Mouse (Mus musculus): ENCODE data around the gene Dpp4. TPM values are rescaled to one million over a fixed set of nuclear protein-coding genes. Genes with fewer than 3 reads are reported as not detected.

Gene Dpp4
- polyA plus RNA-seq, 1 experiment = 24.1 TPM

DNA sequence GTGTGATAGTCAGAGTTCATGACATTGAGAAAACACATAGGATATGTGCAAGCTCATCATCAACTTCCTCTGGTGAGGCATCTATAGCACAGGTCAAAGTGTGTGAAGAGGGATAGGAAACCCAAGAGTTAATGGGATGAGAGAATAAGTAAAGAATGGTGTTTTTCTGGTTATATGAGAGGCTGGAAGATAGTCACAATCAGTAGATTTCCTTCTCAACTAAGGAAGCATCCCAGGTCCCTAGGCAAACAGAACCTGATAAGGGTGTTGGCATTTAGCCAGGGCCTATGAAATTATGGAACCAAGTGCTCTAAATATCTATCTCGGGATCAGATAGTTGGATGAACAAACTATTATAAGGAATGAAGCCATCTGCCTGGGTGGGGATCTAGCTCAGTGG is 15.2 kb downstream of the Dpp4 start:
- no peak for TF ChIP-seq POLR2A (IDR thresholded peaks at IDR 0.05; ENCODE audit: borderline replicate concordance, extremely low read depth, low read depth, low read length)
- no peak for TF ChIP-seq CTCF (IDR thresholded peaks at IDR 0.05; ENCODE audit: insufficient read depth, low read length)
- Histone ChIP-seq H3K4me3 (replicated peaks; ENCODE audit: extremely low read depth, low read depth, low read length) (no peak overlapping the region), H3K4me1 (ENCODE audit: control insufficient read depth, insufficient read depth, low read length) (peaks cover 13% of the 10 kb centered on the region)
- WGBS = 44% methylated on average over 1 of the region's 1 CpGs
- DNase-seq = no peak

GRCm38 (mm10) chr2:62394800-62395199 is 17.2 kb downstream of the Dpp4 start:
- peaks cover 15% of the 10 kb centered on the region for H3K4me1 ChIP-seq (ENCODE audit: control insufficient read depth, insufficient read depth, low read length)
- WGBS = 81% methylated on average over 3 of the region's 3 CpGs
- H3K4me3 ChIP-seq (replicated peaks; ENCODE audit: extremely low read depth, low read depth, low read length) = no peak overlapping the region
- DNase-seq = no peak
- TF ChIP-seq CTCF (IDR thresholded peaks at IDR 0.05; ENCODE audit: insufficient read depth, low read length) (no peak), POLR2A (IDR thresholded peaks at IDR 0.05; ENCODE audit: borderline replicate concordance, extremely low read depth, low read depth, low read length) (no peak)

GRCm38 (mm10) chr2:62392098-62392497 is 19.9 kb downstream of the Dpp4 start:
- no peak overlapping the region for H3K4me3 ChIP-seq (replicated peaks; ENCODE audit: extremely low read depth, low read depth, low read length)
- WGBS = 44% methylated on average over 3 of the region's 3 CpGs
- DNase-seq = no peak
- peaks cover 10% of the 10 kb centered on the region for H3K4me1 ChIP-seq (ENCODE audit: control insufficient read depth, insufficient read depth, low read length)
- no peak for TF ChIP-seq POLR2A (IDR thresholded peaks at IDR 0.05; ENCODE audit: borderline replicate concordance, extremely low read depth, low read depth, low read length)
- TF ChIP-seq CTCF (IDR thresholded peaks at IDR 0.05; ENCODE audit: insufficient read depth, low read length) = no peak

GRCm38 (mm10) chr2:62390961-62391461 is 21.0 kb downstream of the Dpp4 start:
- WGBS = 57% methylated on average over 12 of the region's 12 CpGs
- TF ChIP-seq CTCF (IDR thresholded peaks at IDR 0.05; ENCODE audit: insufficient read depth, low read length) (no peak), POLR2A (IDR thresholded peaks at IDR 0.05; ENCODE audit: borderline replicate concordance, extremely low read depth, low read depth, low read length) (no peak)
- DNase-seq = no peak
- H3K4me1 ChIP-seq (ENCODE audit: control insufficient read depth, insufficient read depth, low read length) = peaks cover 7% of the 10 kb centered on the region
- no peak overlapping the region for H3K4me3 ChIP-seq (replicated peaks; ENCODE audit: extremely low read depth, low read depth, low read length)

- DNase-seq = no peak
- Histone ChIP-seq H3K4me3 (replicated peaks; ENCODE audit: extremely low read depth, low read depth, low read length) (no peak overlapping the region), H3K4me1 (ENCODE audit: control insufficient read depth, insufficient read depth, low read length) (peaks cover 7% of the 10 kb centered on the region)
- TF ChIP-seq CTCF (IDR thresholded peaks at IDR 0.05; ENCODE audit: insufficient read depth, low read length) (no peak), POLR2A (IDR thresholded peaks at IDR 0.05; ENCODE audit: borderline replicate concordance, extremely low read depth, low read depth, low read length) (no peak)
- 48% methylated on average over 3 of the region's 3 CpGs for WGBS
Observed at GRCm38 (mm10) chr2:62390305-62390704, 21.7 kb downstream of the Dpp4 start.

DNA sequence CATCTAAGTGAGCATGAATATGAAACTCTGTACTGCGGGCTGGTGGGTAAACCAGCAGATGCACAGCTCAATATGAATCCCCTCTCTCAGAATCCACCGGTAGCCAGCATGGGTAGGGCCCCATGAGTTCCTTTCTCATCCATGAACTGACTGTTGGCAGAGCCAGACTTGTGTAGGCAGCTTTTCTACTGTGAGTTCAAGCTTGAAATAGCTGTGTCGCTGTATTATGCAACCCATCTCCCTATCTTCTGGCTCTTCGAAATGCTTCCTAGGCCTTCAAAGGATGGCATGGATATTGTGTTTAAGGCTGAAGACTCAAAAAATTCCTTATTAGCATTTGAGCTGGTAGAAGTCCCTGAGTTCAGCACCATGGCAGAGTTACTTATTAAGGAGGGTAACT is 23.2 kb downstream of the Dpp4 start:
- TF ChIP-seq POLR2A (IDR thresholded peaks at IDR 0.05; ENCODE audit: borderline replicate concordance, extremely low read depth, low read depth, low read length) = no peak
- TF ChIP-seq CTCF (IDR thresholded peaks at IDR 0.05; ENCODE audit: insufficient read depth, low read length) = no peak
- H3K4me1 ChIP-seq (ENCODE audit: control insufficient read depth, insufficient read depth, low read length) = peaks cover 7% of the 10 kb centered on the region
- H3K4me3 ChIP-seq (replicated peaks; ENCODE audit: extremely low read depth, low read depth, low read length) = no peak overlapping the region
- 86% methylated on average over 4 of the region's 4 CpGs for WGBS
- no peak for DNase-seq

DNA sequence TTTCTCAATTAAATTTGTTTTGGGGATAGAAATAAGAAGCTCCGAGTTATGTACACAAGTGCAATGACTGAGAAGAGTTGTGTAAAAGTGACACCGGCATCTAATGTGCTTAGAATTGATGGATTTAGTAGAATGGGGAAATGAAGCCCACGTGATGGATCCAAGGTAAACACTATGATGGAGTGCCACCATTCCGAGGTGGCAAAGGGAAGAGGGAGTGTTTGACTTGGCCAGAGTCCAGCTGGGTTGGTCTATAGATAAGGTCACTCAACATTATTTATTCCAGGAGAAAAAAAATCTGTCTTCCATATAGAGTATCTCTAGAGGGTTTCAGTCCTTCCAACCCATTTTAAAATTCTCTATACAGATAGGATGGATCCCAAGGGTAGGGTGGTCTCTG is 28.8 kb downstream of the Dpp4 start:
- Histone ChIP-seq H3K4me3 (replicated peaks; ENCODE audit: extremely low read depth, low read depth, low read length) (no peak overlapping the region), H3K4me1 (ENCODE audit: control insufficient read depth, insufficient read depth, low read length) (no peaks in the 10 kb centered on the region; the same call in none of the 2 replicates)
- 28% methylated on average over 4 of the region's 4 CpGs for WGBS
- TF ChIP-seq CTCF (IDR thresholded peaks at IDR 0.05; ENCODE audit: insufficient read depth, low read length) (no peak), POLR2A (IDR thresholded peaks at IDR 0.05; ENCODE audit: borderline replicate concordance, extremely low read depth, low read depth, low read length) (no peak)
- peak; percentile 38 for DNase-seq

DNA sequence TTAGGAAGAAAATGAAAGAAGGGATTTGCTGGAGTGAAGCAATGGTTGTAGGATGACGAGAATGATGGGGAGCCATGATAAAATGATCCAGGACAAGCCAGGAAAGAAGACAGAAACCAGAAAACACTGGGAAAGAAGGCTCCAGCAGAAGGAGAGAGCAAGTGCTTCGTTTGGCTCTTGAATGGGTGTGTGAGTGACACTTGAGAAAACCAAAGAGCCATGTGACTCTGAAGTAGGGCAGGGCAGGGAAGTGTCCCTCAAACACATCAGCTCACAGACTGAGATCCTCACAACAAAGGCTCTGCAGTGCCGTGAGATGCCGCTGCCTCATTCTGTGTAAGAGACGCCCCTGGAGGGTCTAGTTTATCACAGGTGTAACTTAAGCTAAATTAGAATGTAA is 29.6 kb downstream of the Dpp4 start:
- H3K4me3 ChIP-seq (replicated peaks; ENCODE audit: extremely low read depth, low read depth, low read length) = no peak overlapping the region
- DNase-seq = peak; percentile 34
- WGBS = 62% methylated on average over 5 of the region's 5 CpGs
- no peaks in the 10 kb centered on the region; the same call in none of the 2 replicates for H3K4me1 ChIP-seq (ENCODE audit: control insufficient read depth, insufficient read depth, low read length)
- TF ChIP-seq CTCF (IDR thresholded peaks at IDR 0.05; ENCODE audit: insufficient read depth, low read length) (no peak), POLR2A (IDR thresholded peaks at IDR 0.05; ENCODE audit: borderline replicate concordance, extremely low read depth, low read depth, low read length) (no peak)

GRCm38 (mm10) chr2:62381756-62382155 is 30.3 kb downstream of the Dpp4 start:
- no peak for DNase-seq
- 71% methylated on average over 6 of the region's 6 CpGs for WGBS
- Histone ChIP-seq H3K4me3 (replicated peaks; ENCODE audit: extremely low read depth, low read depth, low read length) (no peak overlapping the region), H3K4me1 (ENCODE audit: control insufficient read depth, insufficient read depth, low read length) (no peaks in the 10 kb centered on the region; the same call in none of the 2 replicates)
- TF ChIP-seq CTCF (IDR thresholded peaks at IDR 0.05; ENCODE audit: insufficient read depth, low read length) (no peak), POLR2A (IDR thresholded peaks at IDR 0.05; ENCODE audit: borderline replicate concordance, extremely low read depth, low read depth, low read length) (no peak)

GRCm38 (mm10) chr2:62373692-62374091 is 38.3 kb downstream of the Dpp4 start:
- 80% methylated on average over 11 of the region's 11 CpGs for WGBS

More at GRCm38 (mm10) chr2:62373692-62374091, 38.3 kb downstream of the Dpp4 start:
- H3K4me1 ChIP-seq (ENCODE audit: control insufficient read depth, insufficient read depth, low read length) = no peaks in the 10 kb centered on the region
- TF ChIP-seq CTCF (IDR thresholded peaks at IDR 0.05; ENCODE audit: insufficient read depth, low read length) (no peak), POLR2A (IDR thresholded peaks at IDR 0.05; ENCODE audit: borderline replicate concordance, extremely low read depth, low read depth, low read length) (no peak)
- no peak overlapping the region for H3K4me3 ChIP-seq (replicated peaks; ENCODE audit: extremely low read depth, low read depth, low read length)
- no peak for DNase-seq
